Mouse (Mus musculus): ENCODE data around the gene Polr2b. TPM values are rescaled to one million over a fixed set of nuclear protein-coding genes. Genes with fewer than 3 reads are reported as not detected.
A peak's percentile ranks its signal among the peaks of the same experiment; 100 is the strongest.

Polr2b gene
- total RNA-seq, 1 experiment from 2014 or later: 106 TPM

DNA sequence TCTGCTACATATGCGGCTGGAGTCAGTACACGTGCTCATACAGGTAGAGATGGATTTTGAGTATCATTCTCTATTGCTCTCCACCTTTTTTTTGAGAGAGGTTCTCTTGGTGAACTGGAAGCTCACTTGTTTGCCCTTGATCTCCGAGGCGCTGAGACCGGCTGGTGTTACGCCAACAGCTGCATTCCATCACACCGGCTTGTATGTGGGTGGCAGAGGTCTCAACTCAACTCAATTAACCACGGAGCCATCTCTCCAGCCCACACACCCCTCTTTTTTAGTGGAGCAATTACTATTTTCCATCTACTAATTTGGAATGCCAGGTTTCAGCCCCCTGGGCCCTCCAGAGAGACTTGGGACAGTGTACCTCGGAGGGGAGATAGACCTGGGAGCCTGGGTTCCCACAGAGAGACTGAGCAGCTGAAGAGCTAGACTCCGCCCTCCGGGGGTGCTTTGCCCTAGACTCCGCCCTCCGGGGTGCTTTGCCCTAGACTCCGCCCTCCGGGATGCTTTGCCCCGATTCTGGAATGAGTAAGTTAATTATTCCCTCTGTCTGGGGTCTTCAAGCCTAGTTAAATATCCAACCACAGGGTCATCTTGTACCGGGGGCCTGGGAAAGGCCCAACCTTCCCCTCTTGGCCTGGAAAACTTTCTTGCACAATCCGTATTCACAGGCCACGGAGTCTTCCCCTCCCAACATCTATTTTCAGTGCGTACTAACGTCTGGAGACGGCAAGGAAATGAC is 47.6 kb downstream of the Polr2b start:
- ATAC-seq (replicated peaks; ENCODE audit: insufficient number of reproducible peaks, low FRiP score, low TSS enrichment, poor library complexity, severe bottlenecking): peak; percentile 38

DNA sequence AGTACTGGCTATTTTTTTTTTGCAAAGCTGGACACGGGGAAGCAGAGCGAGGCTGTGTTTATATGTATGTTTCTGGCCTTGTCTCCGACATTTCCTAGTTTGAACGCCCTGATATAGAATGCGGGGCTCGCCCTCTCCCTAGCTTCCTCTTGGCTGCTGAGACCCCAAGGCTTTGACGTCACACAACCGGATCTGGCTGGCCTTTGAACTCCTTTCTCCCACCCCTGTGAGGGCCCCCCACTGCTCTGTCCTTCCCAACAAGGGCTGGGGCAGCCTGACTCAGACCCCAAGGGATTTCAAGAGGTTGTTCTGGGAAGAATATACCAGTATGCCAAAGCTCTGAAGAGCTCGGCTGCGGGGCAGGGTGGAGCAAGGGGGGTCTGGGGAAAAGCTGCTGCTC is 48.4 kb downstream of the Polr2b start:
- no peak for ATAC-seq (replicated peaks; ENCODE audit: insufficient number of reproducible peaks, low FRiP score, low TSS enrichment, poor library complexity, severe bottlenecking)

DNA sequence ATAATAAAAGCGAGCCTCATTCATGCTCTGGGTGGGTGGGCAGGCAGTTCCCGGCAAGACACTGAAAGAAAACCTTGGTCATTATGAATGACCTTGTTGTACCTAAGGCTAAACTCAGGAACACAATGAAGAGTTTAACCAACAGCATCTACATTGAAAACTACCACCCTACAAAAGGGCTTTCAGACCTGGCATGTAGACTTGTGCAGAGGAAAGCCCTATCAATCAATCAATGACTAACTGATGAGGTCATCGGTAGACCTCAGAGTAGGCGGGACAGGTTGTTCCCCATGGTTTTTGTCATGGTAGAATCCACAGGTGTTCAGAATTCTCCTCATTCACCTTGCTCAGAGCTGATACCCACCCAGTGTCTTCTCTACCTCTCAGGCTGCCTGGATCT is 50.0 kb downstream of the Polr2b start:
- no peak for ATAC-seq (replicated peaks; ENCODE audit: insufficient number of reproducible peaks, low FRiP score, low TSS enrichment, poor library complexity, severe bottlenecking)

DNA sequence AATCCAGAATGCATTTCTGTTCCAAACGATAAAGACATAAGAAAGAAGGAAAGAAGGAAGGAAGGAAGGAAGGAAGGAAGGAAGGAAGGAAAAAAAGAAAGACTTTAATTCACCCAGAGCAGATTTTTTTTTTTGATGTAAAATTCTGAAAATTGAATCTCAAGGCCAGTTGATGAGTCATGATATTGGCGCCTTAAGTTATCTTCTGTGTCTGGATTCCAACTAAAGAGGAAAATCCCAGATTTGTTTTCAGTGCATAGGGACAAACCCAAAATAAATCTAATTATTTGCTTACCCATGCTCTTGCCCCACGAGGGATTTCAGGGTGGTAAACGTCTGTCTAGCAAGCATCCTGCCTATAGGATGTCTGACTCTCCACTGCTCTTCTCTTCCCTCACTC is 51.1 kb downstream of the Polr2b start:
- no peak for ATAC-seq (replicated peaks; ENCODE audit: insufficient number of reproducible peaks, low FRiP score, low TSS enrichment, poor library complexity, severe bottlenecking)

DNA sequence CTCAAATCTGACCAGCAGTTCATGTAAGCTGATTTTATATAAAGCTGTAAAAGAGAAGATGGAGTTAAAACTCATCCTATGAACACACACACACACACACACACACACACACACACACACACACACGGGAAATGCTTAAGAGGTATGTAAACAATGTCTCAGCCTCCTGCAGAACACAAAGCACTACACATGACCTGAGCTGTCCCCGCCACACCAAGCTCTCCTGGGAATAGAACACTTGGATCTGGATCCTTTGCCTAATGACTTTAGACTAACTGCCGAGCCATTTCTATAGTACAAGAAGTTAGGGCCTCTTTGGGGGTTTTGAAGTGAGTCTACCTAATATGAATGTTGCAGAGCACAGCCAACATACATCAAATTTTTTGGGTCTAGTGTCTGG is 52.2 kb downstream of the Polr2b start:
- no peak for ATAC-seq (replicated peaks; ENCODE audit: insufficient number of reproducible peaks, low FRiP score, low TSS enrichment, poor library complexity, severe bottlenecking)

DNA sequence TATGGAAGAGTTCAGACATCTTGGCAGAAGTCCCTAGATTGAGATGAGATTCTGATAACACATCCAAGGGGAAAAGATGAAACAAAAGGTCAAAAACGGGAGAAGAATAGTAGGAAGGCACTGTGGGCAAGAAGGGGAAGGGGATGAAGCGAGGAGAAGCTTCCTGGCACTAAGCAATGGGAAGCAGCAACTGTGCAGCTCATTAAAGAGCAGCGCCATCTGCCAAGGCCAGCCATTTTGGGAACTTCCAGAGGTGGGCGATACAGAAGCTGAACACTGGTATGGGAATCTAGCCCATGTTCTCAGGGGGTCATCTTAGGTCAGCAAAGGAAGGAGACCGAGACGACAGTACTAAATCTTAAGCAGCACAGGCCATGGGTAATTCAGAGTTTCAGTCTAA is 53.7 kb downstream of the Polr2b start:
- ATAC-seq (replicated peaks; ENCODE audit: insufficient number of reproducible peaks, low FRiP score, low TSS enrichment, poor library complexity, severe bottlenecking): no peak

DNA sequence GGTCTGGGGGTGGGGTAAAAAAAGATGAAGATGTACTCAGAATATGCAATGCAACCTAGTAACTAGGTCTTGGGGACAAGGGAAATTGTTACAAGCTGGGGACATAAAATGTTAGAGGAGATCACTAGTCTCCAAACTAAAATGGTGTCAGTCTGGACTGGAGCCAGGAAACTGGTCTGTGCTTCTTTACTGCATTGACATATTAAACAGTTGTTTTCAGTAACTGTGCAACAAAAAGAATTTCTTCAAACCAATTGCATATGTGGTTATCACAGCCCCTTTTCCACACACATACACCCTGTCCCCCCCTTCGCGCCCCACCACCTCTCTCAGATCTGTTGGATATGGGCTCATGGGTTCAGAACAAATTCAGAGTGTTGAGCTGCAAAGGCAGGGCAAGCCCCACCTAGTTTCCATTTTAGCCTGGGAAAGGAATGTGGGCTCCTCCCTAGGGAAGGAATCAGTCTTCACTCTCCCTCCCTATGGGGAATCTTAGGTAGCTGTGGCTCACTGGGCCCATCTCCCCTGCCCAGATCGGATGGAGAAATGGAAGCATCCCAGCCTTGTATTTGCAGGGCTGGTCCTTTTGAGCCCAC is 54.6 kb downstream of the Polr2b start:
- no peak for ATAC-seq (replicated peaks; ENCODE audit: insufficient number of reproducible peaks, low FRiP score, low TSS enrichment, poor library complexity, severe bottlenecking)

DNA sequence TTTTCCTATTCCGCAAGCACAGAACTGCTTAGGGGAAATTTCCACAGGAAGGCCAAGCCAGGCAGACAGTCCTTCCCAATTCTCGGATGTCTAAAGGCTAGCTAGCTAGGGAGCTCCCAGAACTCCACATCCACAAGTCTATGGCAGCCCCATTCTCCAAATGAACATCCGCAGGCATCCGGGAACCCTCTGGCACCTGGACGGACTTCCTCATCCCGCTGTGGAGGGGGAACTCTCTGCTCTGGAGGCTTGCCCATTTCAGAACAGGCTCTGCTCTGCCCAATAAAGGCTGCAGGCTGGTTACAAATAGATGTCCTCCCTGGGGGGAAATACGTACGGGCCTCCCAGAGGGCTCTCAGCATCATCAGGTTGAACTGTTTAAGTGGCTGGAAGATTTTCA is 56.4 kb downstream of the Polr2b start:
- no peak for ATAC-seq (replicated peaks; ENCODE audit: insufficient number of reproducible peaks, low FRiP score, low TSS enrichment, poor library complexity, severe bottlenecking)

DNA sequence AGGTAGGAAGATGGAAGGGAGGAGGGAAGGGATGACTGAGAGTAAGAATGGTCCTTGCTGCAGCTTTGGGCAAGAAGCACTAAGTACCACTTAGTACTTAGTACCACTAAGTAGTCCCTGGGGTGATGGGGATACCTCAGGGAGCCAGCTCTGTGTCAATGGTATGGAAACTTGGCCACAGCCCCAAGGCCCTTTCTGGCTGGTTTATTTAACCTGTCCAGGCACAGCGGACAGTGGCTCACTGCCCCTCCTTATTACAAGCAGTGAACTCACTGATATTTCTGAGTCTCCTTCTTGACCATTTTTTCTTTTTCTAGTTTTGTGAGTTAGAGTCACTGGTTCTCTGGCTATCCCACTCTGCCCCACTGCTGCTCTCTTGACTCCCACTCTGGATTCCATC is 57.2 kb downstream of the Polr2b start:
- ATAC-seq (replicated peaks; ENCODE audit: insufficient number of reproducible peaks, low FRiP score, low TSS enrichment, poor library complexity, severe bottlenecking): no peak

DNA sequence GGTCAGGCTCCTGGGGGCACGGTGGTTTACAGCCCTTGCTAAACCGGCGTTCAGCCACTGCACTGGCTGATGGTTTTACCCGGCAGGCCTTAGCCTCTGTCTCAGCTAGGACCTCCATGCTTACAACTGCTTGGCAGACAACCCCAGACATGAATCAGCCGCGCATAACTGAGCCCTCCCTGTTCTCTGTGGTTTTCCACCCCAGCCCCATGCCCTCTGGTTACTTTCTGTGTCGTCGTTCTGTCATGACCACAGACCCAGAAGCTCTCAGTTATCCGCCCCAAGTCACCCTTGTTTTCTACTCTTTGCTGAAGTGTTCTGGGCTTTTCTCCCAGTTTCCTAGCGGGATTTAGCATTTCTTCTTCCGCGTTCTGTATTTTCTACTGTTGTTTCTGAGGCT is 57.7 kb downstream of the Polr2b start:
- no peak for ATAC-seq (replicated peaks; ENCODE audit: insufficient number of reproducible peaks, low FRiP score, low TSS enrichment, poor library complexity, severe bottlenecking)

DNA sequence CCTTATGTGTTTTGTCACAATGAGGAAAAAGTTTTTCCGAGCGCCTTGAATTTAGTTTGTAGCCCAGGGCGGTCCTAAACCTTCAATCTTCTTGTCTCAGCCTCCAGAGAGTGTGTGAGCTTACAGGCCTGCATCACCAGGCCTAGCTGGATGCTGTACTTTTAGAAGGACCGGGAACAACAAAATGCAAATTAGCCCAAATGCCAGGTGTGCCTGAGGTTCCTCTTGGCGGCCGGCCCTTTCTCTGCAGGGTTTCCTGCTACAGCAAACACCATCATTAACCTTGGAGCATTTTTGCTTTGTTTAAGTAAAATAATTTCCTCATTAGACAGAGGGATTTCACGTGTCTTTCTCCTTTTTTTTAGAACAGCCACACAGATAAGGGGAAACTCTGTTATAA is 58.2 kb downstream of the Polr2b start:
- ATAC-seq (replicated peaks; ENCODE audit: insufficient number of reproducible peaks, low FRiP score, low TSS enrichment, poor library complexity, severe bottlenecking): no peak

DNA sequence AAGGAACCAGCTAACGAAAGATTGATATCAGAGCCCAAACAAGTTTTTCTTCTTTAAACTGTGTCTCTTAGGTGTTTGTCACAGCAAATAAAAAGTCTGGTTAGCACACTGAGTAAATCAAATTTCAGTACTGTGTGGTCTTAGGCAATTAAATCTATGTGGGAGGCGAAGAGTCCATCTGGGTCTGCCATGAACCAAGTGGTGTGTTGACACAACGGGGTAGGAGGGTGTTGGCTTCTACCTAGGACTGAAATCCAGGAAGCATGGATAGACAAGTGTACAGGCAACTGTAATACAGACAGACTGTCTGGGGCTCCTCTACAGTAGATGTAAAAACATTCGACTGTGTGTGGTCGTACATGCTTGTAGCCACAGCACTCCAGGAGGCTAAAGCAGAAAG is 59.4 kb downstream of the Polr2b start:
- ATAC-seq (replicated peaks; ENCODE audit: insufficient number of reproducible peaks, low FRiP score, low TSS enrichment, poor library complexity, severe bottlenecking): no peak

DNA sequence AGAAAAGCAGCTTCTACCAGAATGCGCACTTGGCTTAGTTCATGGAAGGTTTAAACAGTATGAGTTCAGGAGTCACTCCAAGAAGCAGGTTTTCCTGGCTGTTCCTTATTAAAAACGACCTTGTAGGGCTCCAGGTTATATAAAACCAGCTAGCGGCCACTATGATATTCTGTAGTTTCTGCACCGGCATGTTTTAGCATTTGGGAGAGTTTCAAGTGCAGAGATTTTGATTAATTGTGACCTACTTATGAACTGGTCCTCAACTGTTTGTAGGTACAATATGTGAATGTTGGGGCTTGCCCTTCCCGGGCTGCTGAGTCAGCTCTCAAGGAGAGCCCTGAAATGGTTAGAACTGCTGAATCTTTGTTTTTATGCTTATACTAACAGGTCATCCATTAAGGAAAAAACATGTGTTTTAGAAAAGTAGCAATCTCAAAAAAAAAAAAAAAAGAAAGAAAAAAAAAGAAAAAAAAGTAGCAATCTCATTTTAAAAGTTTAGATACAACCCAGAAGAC is 60.5 kb downstream of the Polr2b start:
- no peak for ATAC-seq (replicated peaks; ENCODE audit: insufficient number of reproducible peaks, low FRiP score, low TSS enrichment, poor library complexity, severe bottlenecking)

DNA sequence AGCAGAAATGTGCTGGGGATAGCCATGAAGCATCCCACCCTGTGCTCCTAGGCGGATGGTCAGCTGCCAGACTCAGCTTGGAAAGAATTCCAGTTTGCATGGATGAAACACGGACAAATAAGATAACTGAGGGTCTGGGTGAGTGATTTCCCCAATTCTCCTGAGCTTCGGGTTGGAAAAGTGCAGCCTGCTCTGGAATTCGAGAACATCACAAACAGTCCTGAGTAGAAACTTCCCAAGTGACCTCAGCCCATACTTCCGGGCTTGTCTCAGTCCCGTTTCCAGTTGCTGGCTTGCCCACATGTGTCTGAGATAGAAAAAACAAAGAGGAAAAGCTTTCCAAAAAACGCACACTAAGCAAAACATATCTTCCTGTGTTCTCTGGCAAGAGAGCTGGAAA is 62.3 kb downstream of the Polr2b start:
- no peak for ATAC-seq (replicated peaks; ENCODE audit: insufficient number of reproducible peaks, low FRiP score, low TSS enrichment, poor library complexity, severe bottlenecking)

DNA sequence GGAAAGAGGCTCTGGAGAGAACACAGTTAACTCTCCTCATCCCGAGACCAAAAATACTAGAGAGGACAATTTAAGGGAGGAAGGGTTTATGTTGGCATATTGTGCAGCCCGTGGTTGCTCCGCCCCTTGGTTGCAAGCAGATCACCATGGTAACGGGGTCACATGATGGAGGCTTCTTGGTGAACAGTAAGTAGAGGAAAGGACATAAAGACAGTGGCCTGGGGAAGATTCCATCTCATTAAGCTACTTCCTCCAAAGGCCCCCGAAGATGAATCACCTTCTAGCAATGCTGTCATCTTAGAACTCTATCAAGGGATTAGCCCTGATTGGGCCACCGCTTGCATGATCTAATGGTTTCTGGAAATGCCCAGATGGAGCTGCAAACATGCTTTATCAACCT is 62.8 kb downstream of the Polr2b start:
- ATAC-seq (replicated peaks; ENCODE audit: insufficient number of reproducible peaks, low FRiP score, low TSS enrichment, poor library complexity, severe bottlenecking): peak; percentile 72

DNA sequence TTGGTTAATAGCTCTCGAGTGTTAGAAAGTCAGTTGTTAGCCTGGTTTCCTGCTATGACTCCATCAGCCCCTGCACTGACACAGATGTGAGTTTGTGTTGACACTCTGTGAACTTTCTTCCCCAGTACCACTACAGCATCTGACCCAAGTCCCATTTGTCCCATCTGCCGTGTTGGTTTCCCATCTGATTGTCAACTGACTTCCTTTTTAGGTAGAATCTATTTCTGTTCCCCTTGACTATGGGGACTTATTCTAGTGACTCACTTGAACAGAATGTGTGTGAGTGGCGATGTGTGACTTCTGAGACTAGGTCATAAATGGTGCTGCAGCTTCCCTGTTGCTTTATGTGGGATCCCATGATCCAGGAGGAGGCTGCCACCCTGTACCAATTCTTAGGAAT is 65.0 kb downstream of the Polr2b start:
- no peak for ATAC-seq (replicated peaks; ENCODE audit: insufficient number of reproducible peaks, low FRiP score, low TSS enrichment, poor library complexity, severe bottlenecking)

DNA sequence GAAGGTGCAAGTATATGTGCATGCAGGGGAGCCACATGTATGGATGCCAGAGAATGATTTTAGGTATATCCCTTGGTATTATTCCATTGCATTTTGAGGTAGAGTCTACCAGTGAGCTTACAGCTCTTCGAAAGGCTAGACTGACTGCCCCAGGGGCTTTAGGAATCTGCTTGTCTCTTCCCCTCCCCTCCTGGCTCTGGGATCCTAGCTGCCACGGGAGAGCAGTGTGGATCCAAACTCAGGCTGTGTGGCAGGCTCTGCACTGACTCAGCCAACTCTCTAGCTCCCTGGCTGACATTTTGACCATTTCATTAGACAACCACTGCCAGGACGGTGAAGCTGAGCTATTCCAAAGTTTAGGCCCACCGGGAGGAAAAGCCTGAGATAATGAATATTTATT is 65.6 kb downstream of the Polr2b start:
- no peak for ATAC-seq (replicated peaks; ENCODE audit: insufficient number of reproducible peaks, low FRiP score, low TSS enrichment, poor library complexity, severe bottlenecking)

DNA sequence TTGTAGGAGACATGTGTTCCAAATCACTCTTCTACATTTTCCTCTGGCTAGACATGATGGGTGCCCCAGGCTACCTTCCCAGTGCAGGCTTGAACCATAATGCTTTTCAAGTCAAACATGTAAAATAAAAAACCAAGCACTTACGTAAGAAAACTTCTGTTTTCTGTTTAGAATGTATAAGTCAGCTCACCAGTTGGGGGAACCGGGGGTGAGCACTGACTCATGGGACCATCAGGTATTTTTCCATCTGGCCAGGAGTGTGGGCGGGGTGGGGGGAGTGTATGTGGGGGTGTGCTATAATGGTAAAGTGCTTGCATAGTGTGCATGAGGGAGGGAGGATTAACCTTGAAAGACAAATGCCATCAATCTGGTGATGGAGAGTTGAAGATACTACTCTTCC is 68.1 kb downstream of the Polr2b start:
- ATAC-seq (replicated peaks; ENCODE audit: insufficient number of reproducible peaks, low FRiP score, low TSS enrichment, poor library complexity, severe bottlenecking): no peak

DNA sequence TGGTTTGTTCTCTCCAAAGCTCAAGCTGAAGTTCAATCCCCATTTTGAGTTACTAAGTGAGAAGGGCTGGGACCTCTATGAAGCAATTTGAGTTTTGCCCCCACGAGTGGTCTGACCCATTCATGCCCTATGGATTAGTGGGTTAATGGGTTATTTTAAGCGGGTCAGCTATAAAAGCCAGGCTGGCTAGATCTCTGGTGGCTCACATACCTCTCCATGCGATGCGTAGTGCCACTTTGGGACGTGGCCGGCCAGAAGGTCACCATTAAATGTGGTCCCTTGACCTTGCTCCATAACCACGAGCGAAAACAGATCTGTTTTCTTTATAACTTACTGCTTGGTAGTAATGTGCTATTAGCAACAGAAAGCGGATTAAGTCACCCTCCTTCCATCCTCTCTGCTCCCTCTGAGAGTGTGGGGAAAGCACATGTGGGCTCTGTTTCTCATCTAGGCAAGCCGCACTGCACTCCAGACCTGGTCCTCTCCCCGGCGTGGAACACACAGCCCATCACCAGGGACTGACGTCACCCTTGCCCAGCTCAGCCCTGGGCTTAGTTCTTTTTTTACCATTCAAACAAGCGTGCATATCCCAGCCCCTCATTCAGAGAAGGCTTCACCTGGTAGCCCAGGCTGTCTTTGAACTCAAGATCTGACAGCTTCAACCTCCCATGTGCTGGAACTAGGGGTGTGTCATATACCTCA is 69.6 kb downstream of the Polr2b start:
- no peak for ATAC-seq (replicated peaks; ENCODE audit: insufficient number of reproducible peaks, low FRiP score, low TSS enrichment, poor library complexity, severe bottlenecking)

DNA sequence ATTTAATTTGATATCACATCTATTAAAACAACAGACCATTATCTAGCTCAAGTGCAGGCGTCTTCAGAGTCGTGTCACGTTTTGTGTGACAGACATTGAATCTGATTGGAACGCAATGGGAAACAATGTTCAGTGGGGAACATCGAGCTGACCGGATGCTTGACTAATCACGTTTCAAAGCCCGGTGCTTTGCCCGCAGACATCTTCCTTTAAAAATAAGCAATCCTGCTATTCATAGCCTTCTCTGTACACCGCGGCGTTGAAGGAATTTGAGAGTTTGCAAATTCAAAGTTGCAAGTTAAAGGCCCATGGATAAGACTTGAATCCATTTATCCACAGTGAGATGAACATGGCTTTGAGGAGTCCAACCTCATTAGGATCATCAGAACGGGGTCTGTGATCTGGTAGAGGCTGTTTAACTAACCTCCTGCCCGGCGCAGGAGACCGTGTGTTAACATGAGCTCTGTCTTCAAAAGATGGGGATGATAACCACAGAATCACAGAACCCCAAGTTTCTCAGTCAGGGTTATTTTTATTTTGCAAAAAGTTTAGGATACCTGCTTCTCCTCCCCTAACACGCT is 70.5 kb downstream of the Polr2b start:
- ATAC-seq (replicated peaks; ENCODE audit: insufficient number of reproducible peaks, low FRiP score, low TSS enrichment, poor library complexity, severe bottlenecking): no peak
